Mouse (Mus musculus) heart, embryonic 13.5 days (tissue): ENCODE results near the gene Gm13769. TPM values are rescaled to one million over a fixed set of nuclear protein-coding genes. Genes with fewer than 3 reads are reported as not detected.
"Not testable (repeated sequence)": the region's sequence is repeated elsewhere in the genome, so short reads cannot be mapped to it uniquely, and the experiment has no call there.

Experiments used
- ATAC-seq: fragments of 200-750 bp; cut with Nextera tagmentation; 2 replicates; pipeline ENCODE4 v1.8.0; 2017; ENCODE audit warnings: moderate TSS enrichment; ENCODE audit not compliant: insufficient number of reproducible peaks, low FRiP score, low TSS enrichment; ENCODE audit errors: extremely low read depth
- H3K27ac ChIP-seq: fragments of 300-500 bp; sonication (generic); replicated peaks from 2 replicates; pipeline ENCODE4 v1.5.1; 2015; ENCODE audit warnings: moderate library complexity, mild to moderate bottlenecking, inconsistent platforms
- H3K27me3 ChIP-seq: fragments of 300-500 bp; sonication (generic); replicated peaks from 2 replicates; pipeline ENCODE4 v1.6.1; 2015; ENCODE audit warnings: mild to moderate bottlenecking, inconsistent platforms
- H3K36me3 ChIP-seq: fragments of 300-500 bp; sonication (generic); 2 replicates; pipeline ENCODE4 v1.6.1; 2015; ENCODE audit warnings: mild to moderate bottlenecking, inconsistent platforms
- H3K4me1 ChIP-seq: fragments of 300-500 bp; sonication (generic); 2 replicates; pipeline ENCODE4 v1.6.1; 2015; ENCODE audit warnings: inconsistent platforms
- H3K4me2 ChIP-seq: fragments of 300-500 bp; sonication (generic); 2 replicates; pipeline ENCODE4 v1.6.1; 2015; ENCODE audit warnings: inconsistent platforms, mild to moderate bottlenecking, moderate library complexity
- H3K4me3 ChIP-seq: fragments of 300-500 bp; sonication (generic); 2 replicates; pipeline ENCODE4 v1.5.1; 2015; ENCODE audit warnings: moderate library complexity, mild to moderate bottlenecking, inconsistent platforms
- H3K9ac ChIP-seq: fragments of 300-500 bp; sonication (generic); 2 replicates; pipeline ENCODE4 v1.6.1; 2015; ENCODE audit warnings: inconsistent platforms, mild to moderate bottlenecking, moderate library complexity
- H3K9me3 ChIP-seq: fragments of 300-500 bp; sonication (generic); 2 replicates; pipeline ENCODE4 v1.6.1; 2016; ENCODE audit warnings: inconsistent platforms
- WGBS: fragments of 180-500 bp; shearing (Covaris S2); methylation state at CpG from one replicate; pipeline ENCODE4 v1.1.7; 2015; ENCODE audit warnings: mixed read lengths; 5-methylcytosine and 5-hydroxymethylcytosine counted together
- polyA plus RNA-seq: library from polyadenylated mRNA; unstranded; fragments of >200 nt; fragmentation: Nextera tagmentation; extraction: Ambion mirVana; gene quantifications from 2 replicates; pipeline ENCODE4 v1.2.1, GENCODE M21; 2015

Gm13769 gene
- polyA plus RNA-seq = not detected in 2 replicates

GRCm38 (mm10) chr2:90321900-90322299 is at the start of gene Gm13769:
TSS of gene Gm13769 (plus strand) at chr2:90322200.
- no CpG with 5 or more reads among the region's 6 CpGs for WGBS
- ATAC-seq, H3K27me3 ChIP-seq, H3K4me2 ChIP-seq, H3K9ac ChIP-seq, H3K27ac ChIP-seq, H3K36me3 ChIP-seq, H3K9me3 ChIP-seq, H3K4me3 ChIP-seq, H3K4me1 ChIP-seq: not testable (repeated sequence)

- WGBS = 87% methylated on average over 6 of the region's 6 CpGs
- Histone ChIP-seq H3K9ac (no peak within 1 kb of the TSS), H3K9me3 (no peaks in the 10 kb centered on the region), H3K4me2 (no peak within 1 kb of the TSS), H3K27ac (no peak within 1 kb of the TSS), H3K4me3 (no peak within 1 kb of the TSS), H3K4me1 (no peaks in the 10 kb centered on the region), H3K36me3 (no peaks in the 10 kb centered on the region), H3K27me3 (no peaks in the 10 kb centered on the region)
- no peak for ATAC-seq
Observed at GRCm38 (mm10) chr2:90292741-90293140, 29.3 kb upstream of the Gm13769 start, which contains the start of gene Olfr1272. TSS of gene Olfr1272 (minus strand) at chr2:90292841.

GRCm38 (mm10) chr2:90346694-90347093 is 24.7 kb downstream of the Gm13769 start:
- ATAC-seq, H3K4me3 ChIP-seq, H3K4me1 ChIP-seq, H3K9ac ChIP-seq, H3K27me3 ChIP-seq, H3K4me2 ChIP-seq, H3K36me3 ChIP-seq, H3K9me3 ChIP-seq, H3K27ac ChIP-seq: not testable (repeated sequence)
- no CpG with 5 or more reads among the region's 4 CpGs for WGBS

GRCm38 (mm10) chr2:90351047-90351446 is 29.0 kb downstream of the Gm13769 start:
- not testable (repeated sequence) for ATAC-seq
- no CpG with 5 or more reads among the region's 6 CpGs for WGBS

GRCm38 (mm10) chr2:90351540-90351939 is 29.5 kb downstream of the Gm13769 start:
- not testable (repeated sequence) for H3K9ac ChIP-seq, H3K4me1 ChIP-seq, H3K9me3 ChIP-seq, H3K4me2 ChIP-seq, H3K27ac ChIP-seq, H3K4me3 ChIP-seq, H3K27me3 ChIP-seq, ATAC-seq, H3K36me3 ChIP-seq
- WGBS = no CpG with 5 or more reads among the region's 3 CpGs

More at GRCm38 (mm10) chr2:90351047-90351446, 29.0 kb downstream of the Gm13769 start:
- not testable (repeated sequence) for H3K27ac ChIP-seq, H3K9ac ChIP-seq, H3K9me3 ChIP-seq, H3K27me3 ChIP-seq, H3K4me3 ChIP-seq, H3K36me3 ChIP-seq, H3K4me2 ChIP-seq, H3K4me1 ChIP-seq

GRCm38 (mm10) chr2:90359229-90359628 is 37.2 kb downstream of the Gm13769 start:
- not testable (repeated sequence) for H3K4me2 ChIP-seq, H3K4me3 ChIP-seq, H3K27me3 ChIP-seq, H3K9ac ChIP-seq, H3K36me3 ChIP-seq, ATAC-seq, H3K9me3 ChIP-seq, H3K27ac ChIP-seq, H3K4me1 ChIP-seq
- WGBS = no CpG with 5 or more reads among the region's 5 CpGs

- not testable (repeated sequence) for H3K36me3 ChIP-seq, H3K9me3 ChIP-seq, H3K4me3 ChIP-seq, ATAC-seq, H3K27me3 ChIP-seq, H3K4me1 ChIP-seq, H3K4me2 ChIP-seq, H3K27ac ChIP-seq, H3K9ac ChIP-seq
- no CpG with 5 or more reads among the region's 4 CpGs for WGBS
Observed at GRCm38 (mm10) chr2:90360199-90360598, 38.2 kb downstream of the Gm13769 start.

Other genes starting within 250 kb of the Gm13769 start
- not detected in 2 replicates for gene Olfr1269, start 200.8 kb upstream of the Gm13769 start, polyA plus RNA-seq
- not detected in 2 replicates for gene Olfr32, start 179.9 kb upstream of the Gm13769 start, polyA plus RNA-seq
- gene Olfr1270, start 169.1 kb upstream of the Gm13769 start, polyA plus RNA-seq = not detected in 2 replicates
- gene Olfr1506, start 97.7 kb upstream of the Gm13769 start, polyA plus RNA-seq = not detected in 2 replicates
- gene Olfr142, start 64.6 kb upstream of the Gm13769 start, polyA plus RNA-seq = not detected in 2 replicates
- not detected in 2 replicates for gene Olfr1271, start 51.2 kb upstream of the Gm13769 start, polyA plus RNA-seq
- gene Olfr1272, start 29.4 kb upstream of the Gm13769 start, polyA plus RNA-seq = not detected in 2 replicates
- not detected in 2 replicates for gene Olfr1274-ps, start 76.5 kb downstream of the Gm13769 start, polyA plus RNA-seq